Mouse (Mus musculus): ENCODE data around the gene Olfr547. TPM values are rescaled to one million over a fixed set of nuclear protein-coding genes. Genes with fewer than 3 reads are reported as not detected.

The Olfr547 gene
- polyA plus RNA-seq, 1 experiment from 2014 or later = not detected

GRCm38 (mm10) chr7:102512814-102513435 is 21.6 kb upstream of the Olfr547 start:
- H3K27ac ChIP-seq = no peak overlapping the region
- H3K27me3 ChIP-seq = peaks cover 53% of the 10 kb centered on the region
- peak; percentile 85 for ATAC-seq (ENCODE audit: insufficient number of reproducible peaks, insufficient read depth, low FRiP score, low TSS enrichment, low read depth)
- H3K4me3 ChIP-seq (replicated peaks) = peak overlapping the region; percentile 46
- no peaks in the 10 kb centered on the region for H3K9me3 ChIP-seq
- H3K9ac ChIP-seq (replicated peaks) = peak overlapping the region; percentile 68
- H3K4me2 ChIP-seq = peak overlapping the region; percentile 84
- peaks cover 9% of the 10 kb centered on the region; the same call in 1 of the 2 replicates for H3K4me1 ChIP-seq (replicated peaks)
- H3K36me3 ChIP-seq = no peaks in the 10 kb centered on the region
- WGBS = 1% methylated on average over 54 of the region's 54 CpGs

DNA sequence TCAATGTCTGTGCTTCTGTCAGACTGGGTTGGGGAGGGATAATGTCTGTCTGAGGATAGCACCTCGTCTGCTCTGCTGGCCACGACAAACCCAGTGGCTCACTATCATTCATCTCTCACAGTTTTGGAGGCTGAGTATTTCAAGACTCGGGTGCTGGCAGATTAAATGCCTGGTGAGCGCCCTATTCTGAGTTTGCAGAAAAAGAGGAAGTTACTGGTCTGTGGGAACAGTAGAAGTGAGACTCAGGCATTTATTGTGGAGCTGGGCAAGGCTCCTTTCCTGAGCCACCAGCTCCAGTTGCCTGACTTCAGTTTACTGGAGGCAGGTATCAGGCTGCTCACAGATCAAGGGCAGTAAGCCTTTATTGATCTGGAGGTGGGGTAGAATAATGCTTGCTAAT is 20.4 kb upstream of the Olfr547 start:
- Histone ChIP-seq H3K4me2 (no peak overlapping the region), H3K4me3 (replicated peaks) (no peak overlapping the region), H3K4me1 (replicated peaks) (peaks cover 9% of the 10 kb centered on the region; the same call in 1 of the 2 replicates), H3K9ac (replicated peaks) (no peak overlapping the region), H3K27me3 (peaks cover 53% of the 10 kb centered on the region), H3K27ac (no peak overlapping the region), H3K36me3 (no peaks in the 10 kb centered on the region), H3K9me3 (no peaks in the 10 kb centered on the region)
- no peak for ATAC-seq (ENCODE audit: insufficient number of reproducible peaks, insufficient read depth, low FRiP score, low TSS enrichment, low read depth)
- 62% methylated on average over 4 of the region's 4 CpGs for WGBS

DNA sequence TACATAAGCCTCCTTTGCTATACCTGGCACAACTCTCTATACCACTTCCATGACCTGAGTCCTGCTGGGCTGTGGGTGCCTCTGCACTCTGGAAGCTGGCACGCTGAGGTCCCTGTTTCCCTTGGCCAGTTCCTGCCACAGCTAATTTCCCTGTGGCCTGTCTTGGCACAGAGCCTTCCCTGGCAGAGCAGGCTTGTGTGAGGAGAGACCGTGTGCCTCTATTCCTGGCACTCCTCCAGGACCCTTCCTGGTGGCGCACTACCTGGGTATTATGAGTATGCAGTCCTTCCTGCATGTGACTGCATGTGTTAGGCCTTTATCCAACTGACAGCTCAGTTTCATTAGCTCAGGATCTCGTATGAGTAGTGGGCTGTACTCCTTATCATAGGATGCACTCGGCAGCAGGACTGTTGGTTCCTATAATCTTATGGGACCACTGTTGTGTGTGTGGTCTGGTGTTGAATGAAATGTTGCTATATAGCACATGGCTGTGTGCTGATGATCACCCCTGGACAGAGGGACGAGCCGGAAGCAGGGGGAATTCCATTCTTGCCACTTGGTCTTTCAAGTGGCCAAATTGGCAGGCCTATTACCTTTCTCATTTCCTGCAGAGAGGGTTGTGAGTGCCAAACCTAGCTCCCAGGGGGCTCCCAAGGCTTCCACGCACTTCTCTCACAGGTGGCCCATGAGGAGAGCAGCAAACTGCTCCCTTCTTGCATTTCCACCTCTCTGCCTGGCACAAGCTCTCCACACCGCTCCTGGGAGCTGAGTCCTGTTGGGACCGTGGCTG is 18.1 kb upstream of the Olfr547 start:
- H3K9ac ChIP-seq (replicated peaks) = no peak overlapping the region
- H3K27me3 ChIP-seq = peaks cover 40% of the 10 kb centered on the region
- WGBS = 72% methylated on average over 10 of the region's 10 CpGs
- no peak overlapping the region for H3K27ac ChIP-seq
- no peak for ATAC-seq (ENCODE audit: insufficient number of reproducible peaks, insufficient read depth, low FRiP score, low TSS enrichment, low read depth)
- no peaks in the 10 kb centered on the region for H3K36me3 ChIP-seq
- H3K4me1 ChIP-seq (replicated peaks) = peaks cover 9% of the 10 kb centered on the region; the same call in 1 of the 2 replicates
- no peaks in the 10 kb centered on the region for H3K9me3 ChIP-seq
- no peak overlapping the region for H3K4me2 ChIP-seq
- H3K4me3 ChIP-seq (replicated peaks) = no peak overlapping the region

GRCm38 (mm10) chr7:102517051-102517335 is 17.6 kb upstream of the Olfr547 start:
- ATAC-seq (ENCODE audit: insufficient number of reproducible peaks, insufficient read depth, low FRiP score, low TSS enrichment, low read depth) = no peak
- Histone ChIP-seq H3K4me3 (replicated peaks) (no peak overlapping the region), H3K4me1 (replicated peaks) (peaks cover 9% of the 10 kb centered on the region; the same call in 1 of the 2 replicates), H3K9me3 (no peaks in the 10 kb centered on the region), H3K36me3 (no peaks in the 10 kb centered on the region), H3K9ac (replicated peaks) (no peak overlapping the region), H3K27me3 (peaks cover 34% of the 10 kb centered on the region), H3K4me2 (no peak overlapping the region), H3K27ac (no peak overlapping the region)
- WGBS = 79% methylated on average over 2 of the region's 2 CpGs

DNA sequence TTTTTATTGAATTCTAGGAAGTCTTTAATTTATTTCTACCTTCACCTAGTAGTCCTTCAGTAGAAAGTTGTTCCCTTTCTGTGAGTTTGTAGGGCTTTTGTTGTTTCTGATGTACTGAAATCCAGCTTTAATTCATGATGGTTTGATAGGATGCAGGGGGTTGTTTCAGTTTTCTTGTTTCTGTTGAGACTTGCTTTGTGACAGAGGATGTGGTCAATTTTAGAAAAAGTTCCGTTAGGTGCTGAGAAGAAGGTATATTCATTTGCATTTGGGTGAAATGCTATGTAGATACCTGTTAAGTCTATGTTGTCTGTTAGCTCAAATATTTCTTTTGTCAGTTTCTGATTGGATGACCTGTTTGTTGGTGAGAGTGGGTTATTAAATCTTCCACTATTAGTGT is 5.5 kb upstream of the Olfr547 start:
- H3K4me3 ChIP-seq (replicated peaks) = no peak overlapping the region
- no peaks in the 10 kb centered on the region for H3K36me3 ChIP-seq
- H3K9me3 ChIP-seq = no peaks in the 10 kb centered on the region
- H3K4me2 ChIP-seq = no peak overlapping the region
- no peak overlapping the region for H3K9ac ChIP-seq (replicated peaks)
- 79% methylated on average over 1 of the region's 1 CpGs for WGBS
- no peaks in the 10 kb centered on the region for H3K27me3 ChIP-seq
- H3K27ac ChIP-seq = no peak overlapping the region
- no peak for ATAC-seq (ENCODE audit: insufficient number of reproducible peaks, insufficient read depth, low FRiP score, low TSS enrichment, low read depth)
- H3K4me1 ChIP-seq (replicated peaks) = no peaks in the 10 kb centered on the region

DNA sequence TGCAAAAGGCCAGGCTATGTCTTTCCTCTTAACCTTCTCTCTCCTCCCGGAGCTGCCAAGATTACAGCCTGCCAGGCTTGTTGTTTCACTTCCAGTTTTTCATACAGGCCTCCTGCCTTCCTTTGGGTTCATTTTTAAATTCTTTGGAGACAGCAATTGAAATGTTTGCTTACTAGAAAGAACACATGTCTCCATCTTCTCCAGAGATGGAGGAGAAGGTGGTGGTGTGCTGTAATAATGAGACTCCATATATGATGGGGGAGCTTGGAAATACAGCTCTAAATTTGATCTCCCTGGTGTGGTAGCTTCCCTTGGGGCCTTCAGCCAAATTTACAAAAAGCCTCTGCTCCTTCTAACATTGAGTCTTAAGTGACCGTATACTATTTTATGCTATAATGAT is 6.0 kb downstream of the Olfr547 start, which contains the start of gene Olfr548-ps1:
Gene Olfr548-ps1, plus strand, starts transcription at position 301 of the 400 bp plus-strand sequence.
- WGBS = 84% methylated on average over 2 of the region's 2 CpGs
- Histone ChIP-seq H3K4me2 (no peak within 1 kb of the TSS), H3K4me3 (replicated peaks) (no peak within 1 kb of the TSS), H3K4me1 (replicated peaks) (no peaks in the 10 kb centered on the region), H3K9ac (replicated peaks) (no peak within 1 kb of the TSS), H3K27ac (no peak within 1 kb of the TSS), H3K36me3 (no peaks in the 10 kb centered on the region), H3K27me3 (no peaks in the 10 kb centered on the region), H3K9me3 (no peaks in the 10 kb centered on the region)
- ATAC-seq (ENCODE audit: insufficient number of reproducible peaks, insufficient read depth, low FRiP score, low TSS enrichment, low read depth) = no peak

DNA sequence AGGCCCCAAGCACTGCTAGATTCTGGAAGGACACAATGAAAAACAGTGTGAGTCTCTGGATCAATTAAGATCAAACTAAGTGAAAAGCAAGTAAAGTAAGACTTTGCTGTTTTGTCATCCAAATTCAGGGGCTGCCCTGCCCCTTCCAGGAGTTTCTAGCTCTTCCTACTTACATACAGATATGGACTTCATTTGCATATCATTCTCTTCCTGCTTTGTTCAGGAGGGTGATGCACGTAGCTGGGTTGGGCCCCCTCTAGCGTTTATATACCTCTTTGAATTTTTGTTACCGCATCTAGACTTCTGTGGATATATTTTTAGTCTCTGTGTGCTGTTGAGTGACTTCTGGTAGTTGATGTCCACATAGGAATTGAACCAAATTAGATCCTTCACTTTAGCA is 6.7 kb downstream of the Olfr547 start:
- no peak overlapping the region for H3K4me3 ChIP-seq (replicated peaks)

DNA sequence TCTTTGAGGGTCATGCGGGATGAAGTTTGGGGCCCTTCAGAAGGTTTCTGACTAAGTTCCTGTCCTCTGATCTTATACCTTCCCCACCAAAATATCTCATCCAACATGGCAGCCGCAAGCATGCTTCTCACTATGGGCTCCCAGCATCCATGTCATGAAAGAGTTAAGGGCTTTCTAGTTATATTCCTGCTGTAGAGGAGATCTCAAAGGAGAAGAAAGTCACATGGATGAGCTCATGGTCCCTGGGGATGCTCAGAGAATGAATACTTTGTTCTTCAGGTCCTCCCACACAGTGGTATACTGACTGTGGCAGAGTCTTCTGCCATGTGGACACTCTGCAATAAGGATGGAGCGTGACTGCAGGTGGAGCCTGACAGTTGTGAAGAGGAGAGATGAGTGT is 15.0 kb downstream of the Olfr547 start, which contains the start of gene Olfr549:
Gene Olfr549, plus strand, starts transcription at position 301 of the 400 bp plus-strand sequence.
- 85% methylated on average over 3 of the region's 3 CpGs for WGBS
- Histone ChIP-seq H3K9ac (replicated peaks) (no peak within 1 kb of the TSS), H3K36me3 (no peaks in the 10 kb centered on the region), H3K4me1 (replicated peaks) (no peaks in the 10 kb centered on the region), H3K27ac (no peak within 1 kb of the TSS), H3K27me3 (no peaks in the 10 kb centered on the region), H3K4me3 (replicated peaks) (no peak within 1 kb of the TSS), H3K4me2 (no peak within 1 kb of the TSS), H3K9me3 (no peaks in the 10 kb centered on the region)
- no peak for ATAC-seq (ENCODE audit: insufficient number of reproducible peaks, insufficient read depth, low FRiP score, low TSS enrichment, low read depth)

More for the DNA sequence above, 6.7 kb downstream of the Olfr547 start:
- Histone ChIP-seq H3K36me3 (no peaks in the 10 kb centered on the region), H3K27ac (no peak overlapping the region), H3K9me3 (no peaks in the 10 kb centered on the region), H3K9ac (replicated peaks) (no peak overlapping the region), H3K4me1 (replicated peaks) (no peaks in the 10 kb centered on the region), H3K27me3 (no peaks in the 10 kb centered on the region), H3K4me2 (no peak overlapping the region)
- 73% methylated on average over 3 of the region's 3 CpGs for WGBS
- ATAC-seq (ENCODE audit: insufficient number of reproducible peaks, insufficient read depth, low FRiP score, low TSS enrichment, low read depth) = no peak

DNA sequence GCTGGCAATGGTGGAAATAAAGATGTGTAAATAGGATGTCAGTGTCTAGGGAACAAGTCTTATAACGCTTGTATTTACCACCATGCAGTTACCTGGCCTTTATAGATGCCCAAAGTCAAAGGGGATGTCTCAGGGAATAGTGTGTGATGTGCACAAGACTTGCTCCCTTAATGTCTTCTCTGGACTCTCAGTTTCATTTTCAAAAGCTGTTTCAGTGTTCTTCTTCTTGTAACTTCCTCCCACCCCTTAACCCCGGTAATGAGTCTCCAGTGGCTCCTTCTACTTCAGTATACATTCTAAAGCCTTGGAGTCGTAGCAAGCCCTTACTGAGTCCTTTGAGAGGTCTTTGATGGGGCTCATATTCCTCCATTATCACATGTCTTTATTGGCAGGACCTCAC is 18.7 kb downstream of the Olfr547 start:
- Histone ChIP-seq H3K4me1 (replicated peaks) (no peaks in the 10 kb centered on the region), H3K9me3 (no peaks in the 10 kb centered on the region)

DNA sequence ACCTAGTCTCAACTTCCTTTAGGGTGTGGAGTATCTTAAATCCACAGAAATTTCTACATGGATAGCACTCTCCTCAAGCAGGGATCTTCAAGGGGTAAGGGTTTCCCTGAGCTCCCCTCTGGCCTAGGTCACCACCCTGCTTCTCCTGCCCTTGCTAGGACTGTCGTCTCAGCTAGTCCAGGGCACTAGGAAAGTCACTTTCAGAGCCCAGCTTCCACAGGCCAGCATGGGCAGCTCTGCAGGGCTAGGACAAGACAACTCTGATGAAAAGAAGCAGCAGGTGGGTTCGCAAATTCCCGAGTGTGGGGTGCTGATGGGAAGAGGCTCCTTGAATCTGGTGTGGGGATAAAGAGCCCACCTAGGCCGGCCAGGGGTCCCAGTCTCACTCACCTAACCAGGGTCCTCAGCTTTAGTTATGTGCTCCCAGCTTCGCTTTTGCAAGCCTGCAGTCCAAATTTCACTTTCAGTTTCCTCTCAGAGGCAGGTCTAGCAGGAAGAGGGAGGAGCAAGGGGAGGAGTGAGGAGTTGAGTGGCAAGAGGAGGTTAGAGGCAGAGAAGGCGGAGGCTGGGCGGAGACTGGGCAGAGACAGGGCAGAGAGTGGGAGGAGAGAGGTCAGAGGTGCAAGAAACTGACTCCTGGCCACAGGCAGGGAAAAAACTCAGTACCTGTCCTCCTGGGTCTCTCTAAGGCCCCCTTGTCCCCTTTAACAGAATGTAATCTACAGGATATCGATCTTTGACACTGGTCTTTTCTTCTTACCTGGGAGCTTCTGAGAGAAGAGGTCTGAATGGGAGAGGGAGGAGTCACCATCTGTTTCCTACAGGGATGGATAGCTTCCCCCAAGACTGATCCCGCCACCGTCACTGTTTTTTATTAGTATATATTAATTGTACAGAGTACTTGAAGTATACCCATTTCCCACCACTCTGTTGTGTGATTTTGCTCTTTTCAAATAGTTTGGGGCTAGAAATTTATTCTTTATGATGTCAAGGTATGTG is 30.7 kb downstream of the Olfr547 start, which contains the start of gene Trim21:
Gene Trim21, minus strand, starts transcription at position 488 of the 999 bp plus-strand sequence.
- Histone ChIP-seq H3K4me2 (peak within 1 kb of the TSS; percentile 63), H3K27me3 (no peaks in the 10 kb centered on the region), H3K4me3 (replicated peaks) (peak within 1 kb of the TSS; percentile 46), H3K36me3 (no peaks in the 10 kb centered on the region), H3K9ac (replicated peaks) (peak within 1 kb of the TSS; percentile 56; the same call in 1 of the 2 replicates), H3K27ac (no peak within 1 kb of the TSS), H3K4me1 (replicated peaks) (0 out of 2 replicates have a peak, but pooled peaks cover 8% of the 10 kb centered on the region), H3K9me3 (no peaks in the 10 kb centered on the region)
- 24% methylated on average over 10 of the region's 10 CpGs for WGBS
- peak; percentile 96 for ATAC-seq (ENCODE audit: insufficient number of reproducible peaks, insufficient read depth, low FRiP score, low TSS enrichment, low read depth)

More for the DNA sequence above, 18.7 kb downstream of the Olfr547 start:
- Histone ChIP-seq H3K4me3 (replicated peaks) (no peak overlapping the region), H3K4me2 (no peak overlapping the region), H3K27me3 (no peaks in the 10 kb centered on the region), H3K36me3 (no peaks in the 10 kb centered on the region), H3K27ac (no peak overlapping the region), H3K9ac (replicated peaks) (no peak overlapping the region)
- WGBS = 83% methylated on average over 3 of the region's 3 CpGs
- no peak for ATAC-seq (ENCODE audit: insufficient number of reproducible peaks, insufficient read depth, low FRiP score, low TSS enrichment, low read depth)
